Mouse (Mus musculus): ENCODE results near the gene Rab31.

GRCm38 (mm10) chr17:65724254-65724653 lies 48.3 kb downstream of the Rab31 start:
- TF ChIP-seq CTCF (IDR thresholded peaks at IDR 0.05; ENCODE audit: low read depth) = no peak
- no peak for TF ChIP-seq EP300 (optimal IDR thresholded peaks at IDR 0.05)

All from stomach, postnatal 0 days (tissue).